10 mouse cellular contexts compared by ENCODE assay signal in genomic region chr2:104130969-104131368, GRCm38 (mm10). TPM values are rescaled to one million over a fixed set of nuclear protein-coding genes. Genes with fewer than 3 reads are reported as not detected.
DNase-seq lines count a peak whose midpoint lies in the region; ATAC-seq and TF ChIP-seq lines count a peak whose summit lies in the region.
"Had no signal": no experiment of that assay in that cellular context is flagged by ENCODE, and none has a peak within 500 bp of the region (broad histone marks: within the 10 kb centered on the region; RNA-seq: fewer than 3 reads in every experiment).

No protein-coding gene starts in this region.

- H3K4me3 ChIP-seq in hindbrain, embryonic 11.5 days (ENCODE audit: low read depth, low read length): no peak overlapping the region
- no peak overlapping the region for H3K4me3 ChIP-seq in hindbrain, embryonic 14.5 days (replicated peaks; ENCODE audit: low read length)
- no peak overlapping the region for H3K4me3 ChIP-seq in liver, embryonic 14.5 days (ENCODE audit: insufficient read depth in 1 of 2, low read depth in 2 of 2, low read length in 2 of 2)
- H3K4me3 ChIP-seq: heart, embryonic 13.5 days; midbrain, embryonic 12.5 days had no signal

- WGBS in hindbrain, embryonic 11.5 days: 64% methylated on average over 3 of the region's 3 CpGs
- WGBS in hindbrain, embryonic 14.5 days: 60% methylated on average over 3 of the region's 3 CpGs
- WGBS in liver, embryonic 14.5 days (ENCODE audit: insufficient replicate concordance): 42% methylated on average over 3 of the region's 3 CpGs

- no peaks in the 10 kb centered on the region for H3K9me3 ChIP-seq in hindbrain, embryonic 11.5 days (ENCODE audit: control insufficient read depth, low read length)
- no peaks in the 10 kb centered on the region for H3K9me3 ChIP-seq in hindbrain, embryonic 14.5 days (ENCODE audit: control insufficient read depth, low read length)
- no peaks in the 10 kb centered on the region for H3K9me3 ChIP-seq in liver, embryonic 14.5 days (ENCODE audit: control insufficient read depth, low read length)
- H3K9me3 ChIP-seq: heart, embryonic 13.5 days; midbrain, embryonic 12.5 days had no signal

- H3K27ac ChIP-seq in hindbrain, embryonic 11.5 days (ENCODE audit: low read depth, low read length): no peak overlapping the region
- H3K27ac ChIP-seq in hindbrain, embryonic 14.5 days: no peak overlapping the region
- peak overlapping the region; percentile 93 for H3K27ac ChIP-seq in liver, embryonic 14.5 days
- H3K27ac ChIP-seq: midbrain, embryonic 12.5 days had no signal

- no peaks in the 10 kb centered on the region for H3K36me3 ChIP-seq in hindbrain, embryonic 11.5 days (ENCODE audit: control insufficient read depth, insufficient read depth, low read length)
- no peaks in the 10 kb centered on the region for H3K36me3 ChIP-seq in hindbrain, embryonic 14.5 days (replicated peaks; ENCODE audit: control insufficient read depth, insufficient read depth)
- no peaks in the 10 kb centered on the region for H3K36me3 ChIP-seq in liver, embryonic 14.5 days (replicated peaks; ENCODE audit: control insufficient read depth, insufficient read depth, low read depth)
- H3K36me3 ChIP-seq: heart, embryonic 13.5 days; midbrain, embryonic 12.5 days had no signal

- H3K4me2 ChIP-seq in hindbrain, embryonic 11.5 days (replicated peaks; ENCODE audit: low read depth, low read length): no peak overlapping the region
- no peak overlapping the region for H3K4me2 ChIP-seq in hindbrain, embryonic 14.5 days (replicated peaks)
- peak overlapping the region; percentile 68 for H3K4me2 ChIP-seq in liver, embryonic 14.5 days (ENCODE audit: low read depth)
- H3K4me2 ChIP-seq: heart, embryonic 13.5 days; midbrain, embryonic 12.5 days had no signal

- peak; percentile 54 for DNase-seq in hindbrain, embryonic 11.5 days (ENCODE audit: low spot score)
- DNase-seq in hindbrain, embryonic 14.5 days (ENCODE audit: low spot score): no peak
- DNase-seq in B cell, adult 2 months: peak; percentile 58 to 62
- DNase-seq in adrenal gland, postnatal 4 days (ENCODE audit: low spot score in 2 of 2): peak; percentile 24 to 44
- peak in 1 of 3 experiments; percentile 56 for DNase-seq in liver, embryonic 14.5 days (ENCODE audit: low read depth in 3 of 3, low spot score in 3 of 3)
- peak; percentile 16 to 69 for DNase-seq in thymus, postnatal 10 days (ENCODE audit: low spot score in 2 of 2)
- no peak for DNase-seq in right cerebral cortex, postnatal 10 days (ENCODE audit: low spot score in 2 of 2)
- DNase-seq in yolk sac, embryonic 10.5 days (ENCODE audit: low spot score): no peak

- no peaks in the 10 kb centered on the region for H3K27me3 ChIP-seq in hindbrain, embryonic 11.5 days (ENCODE audit: control insufficient read depth, insufficient read depth, low read length)
- H3K27me3 ChIP-seq in hindbrain, embryonic 14.5 days (ENCODE audit: control insufficient read depth, insufficient read depth, low read length): no peaks in the 10 kb centered on the region
- H3K27me3 ChIP-seq in liver, embryonic 14.5 days (ENCODE audit: control insufficient read depth, insufficient read depth, low read length): peaks cover 9% of the 10 kb centered on the region
- H3K27me3 ChIP-seq: midbrain, embryonic 12.5 days had no signal

- TF ChIP-seq CTCF in liver, embryonic 14.5 days (IDR thresholded peaks at IDR 0.05; ENCODE audit: low read depth): peak; percentile 96

- no peak for ATAC-seq in hindbrain, embryonic 11.5 days (ENCODE audit: low FRiP score)
- ATAC-seq in hindbrain, embryonic 14.5 days (ENCODE audit: low FRiP score): no peak
- no peak for ATAC-seq in liver, embryonic 14.5 days (ENCODE audit: insufficient read depth)

- H3K4me1 ChIP-seq in hindbrain, embryonic 11.5 days (replicated peaks; ENCODE audit: control insufficient read depth, insufficient read depth, low read length): no peaks in the 10 kb centered on the region
- H3K4me1 ChIP-seq in hindbrain, embryonic 14.5 days (replicated peaks; ENCODE audit: control insufficient read depth, insufficient read depth, low read length): no peaks in the 10 kb centered on the region
- peaks cover 24 to 37% of the 10 kb centered on the region in 2 experiments for H3K4me1 ChIP-seq in liver, embryonic 14.5 days (replicated peaks; ENCODE audit: control insufficient read depth in 2 of 2, insufficient read depth in 2 of 2, low read length in 1 of 2)
- H3K4me1 ChIP-seq: midbrain, embryonic 12.5 days had no signal

- H3K9ac ChIP-seq in hindbrain, embryonic 11.5 days (ENCODE audit: low read depth, low read length): no peak overlapping the region
- no peak overlapping the region for H3K9ac ChIP-seq in hindbrain, embryonic 14.5 days
- H3K9ac ChIP-seq in liver, embryonic 14.5 days (replicated peaks): peak overlapping the region; percentile 55
- H3K9ac ChIP-seq: midbrain, embryonic 12.5 days had no signal

- TF ChIP-seq EP300 in liver, embryonic 14.5 days (IDR thresholded peaks at IDR 0.05; ENCODE audit: low read depth): peak; percentile 50

RNA-seq across cellular contexts. Expression of gene A930018P22Rik, which starts 8.4 kb away (rescaled TPM):
- 0.18 TPM in 1 of 2 replicates, not detected in the other for polyA plus RNA-seq in hindbrain, embryonic 11.5 days (2014; fragmentation: Nextera tagmentation; extraction: Ambion mirVana)
- polyA plus RNA-seq in hindbrain, embryonic 14.5 days (2014; fragmentation: Nextera tagmentation; extraction: Ambion mirVana): not detected in 2 replicates
- total RNA-seq in adrenal gland, postnatal 4 days (2021): 1 to 10 TPM in 1 of 2 experiments, under 1 TPM in 1; 0.76 to 1.2 TPM
- polyA plus RNA-seq in liver, embryonic 14.5 days (2012; rRNA removed): 0.22 and 0.23 TPM in 2 replicates
- 0.63 and 0.93 TPM in 2 replicates for polyA plus RNA-seq in liver, embryonic 14.5 days (2014; fragmentation: Nextera tagmentation; extraction: Ambion mirVana)
- polyA plus RNA-seq: midbrain, embryonic 12.5 days had no signal

RNA-seq across cellular contexts. Expression of gene Cd59a, which starts 35.4 kb away (rescaled TPM):
- polyA plus RNA-seq in hindbrain, embryonic 11.5 days (2014; fragmentation: Nextera tagmentation; extraction: Ambion mirVana): 31.7 and 32.3 TPM in 2 replicates
- 14.9 and 16.6 TPM in 2 replicates for polyA plus RNA-seq in hindbrain, embryonic 14.5 days (2014; fragmentation: Nextera tagmentation; extraction: Ambion mirVana)
- 10 to 100 TPM; 26.6 to 28.4 TPM for total RNA-seq in adrenal gland, postnatal 4 days (2021)
- 29.4 and 41.3 TPM in 2 replicates for polyA plus RNA-seq in liver, embryonic 14.5 days (2012; rRNA removed)
- 88.5 and 94.7 TPM in 2 replicates for polyA plus RNA-seq in liver, embryonic 14.5 days (2014; fragmentation: Nextera tagmentation; extraction: Ambion mirVana)

Comparison
In these comparisons a context has a peak if more than half of its experiments do, and no peak if none do; other contexts are left out.
1. DNase-seq: peak in hindbrain, embryonic 11.5 days (single experiment), B cell, adult 2 months (2 of 2), adrenal gland, postnatal 4 days (2 of 2) and thymus, postnatal 10 days (2 of 2); none in hindbrain, embryonic 14.5 days (single experiment), right cerebral cortex, postnatal 10 days (0 of 2) and yolk sac, embryonic 10.5 days (single experiment).